Mouse (Mus musculus) lung, embryonic 14.5 days (tissue): ENCODE measurements around the gene Gm8297. TPM values are rescaled to one million over a fixed set of nuclear protein-coding genes. Genes with fewer than 3 reads are reported as not detected.
"Not testable (repeated sequence)": the region's sequence is repeated elsewhere in the genome, so short reads cannot be mapped to it uniquely, and the experiment has no call there.

Experiments
- ATAC-seq: fragments of 200-750 bp; cut with Nextera tagmentation; 2 replicates; pipeline ENCODE4 v1.8.0; 2017; ENCODE audit warnings: mild to moderate bottlenecking, moderate TSS enrichment, moderate library complexity; ENCODE audit not compliant: insufficient read depth
- DNase-seq: peaks from one replicate; pipeline ENCODE4 v3.0.0-alpha.2; 2015
- H3K27ac ChIP-seq: fragments of 300-500 bp; sonication (generic); 2 replicates; pipeline ENCODE4 v1.5.1; 2014; ENCODE audit warnings: low read depth, mild to moderate bottlenecking, moderate library complexity
- H3K27me3 ChIP-seq: fragments of 300-500 bp; sonication (generic); 2 replicates; pipeline ENCODE4 v1.6.1; 2014; ENCODE audit warnings: low read length, control low read depth; ENCODE audit not compliant: insufficient read depth
- H3K36me3 ChIP-seq: fragments of 300-500 bp; sonication (generic); 2 replicates; pipeline ENCODE4 v1.6.1; 2014; ENCODE audit warnings: control low read depth; ENCODE audit not compliant: insufficient read depth
- H3K4me1 ChIP-seq: fragments of 300-500 bp; sonication (generic); 2 replicates; pipeline ENCODE4 v1.6.1; 2014; ENCODE audit warnings: antibody characterized with exemption, control low read depth; ENCODE audit not compliant: insufficient read depth
- H3K4me2 ChIP-seq: fragments of 300-500 bp; sonication (generic); 2 replicates; pipeline ENCODE4 v1.6.1; 2014; ENCODE audit warnings: mild to moderate bottlenecking
- H3K4me3 ChIP-seq: fragments of 300-500 bp; sonication (generic); 2 replicates; pipeline ENCODE4 v1.5.1; 2014; ENCODE audit warnings: low read depth, low read length
- H3K9ac ChIP-seq: fragments of 300-500 bp; sonication (generic); 2 replicates; pipeline ENCODE4 v1.6.1; 2014
- H3K9me3 ChIP-seq: fragments of 300-500 bp; sonication (generic); 2 replicates; pipeline ENCODE4 v1.6.1; 2016; ENCODE audit warnings: low read depth, low read length, control low read depth
- WGBS: fragments of 180-500 bp; shearing (Covaris S2); extraction: QIAGEN DNeasy Blood & Tissue Kit; methylation state at CpG from one replicate; pipeline ENCODE4 v1.1.7; 2014; 5-methylcytosine and 5-hydroxymethylcytosine counted together
- polyA plus RNA-seq: library from polyadenylated mRNA; unstranded; fragments of >200 nt; fragmentation: Nextera tagmentation; extraction: Ambion mirVana; gene quantifications from 2 replicates; pipeline ENCODE4 v1.2.1, GENCODE M21; 2014

Gene Gm8297
- polyA plus RNA-seq: not detected in 2 replicates

- H3K4me3 ChIP-seq, H3K27me3 ChIP-seq, H3K27ac ChIP-seq, H3K4me2 ChIP-seq, H3K4me1 ChIP-seq, H3K9ac ChIP-seq, H3K9me3 ChIP-seq, DNase-seq, ATAC-seq, H3K36me3 ChIP-seq: not testable (repeated sequence)
Measured at GRCm38 (mm10) chr14:4983635-4984034, at the start of gene Gm8297. TSS of gene Gm8297 (plus strand) at chr14:4983935.

GRCm38 (mm10) chr14:5015591-5015990 lies 31.9 kb downstream of the Gm8297 start, which contains the start of gene Gm3298:
TSS of gene Gm3298 (plus strand) at chr14:5015891.
- WGBS: 67% methylated on average over 1 of the region's 2 CpGs

More at GRCm38 (mm10) chr14:5015591-5015990, 31.9 kb downstream of the Gm8297 start, which contains the start of gene Gm3298:
- not testable (repeated sequence) for H3K9me3 ChIP-seq, H3K4me3 ChIP-seq, H3K36me3 ChIP-seq, H3K9ac ChIP-seq, H3K27me3 ChIP-seq, ATAC-seq, H3K27ac ChIP-seq, H3K4me1 ChIP-seq, DNase-seq, H3K4me2 ChIP-seq

Other genes starting within 250 kb of the Gm8297 start
- gene Gm9602, start 207.6 kb upstream of the Gm8297 start, polyA plus RNA-seq: not detected in 2 replicates
- gene Gm3269, start 145.8 kb upstream of the Gm8297 start, polyA plus RNA-seq: not detected in 2 replicates
- 0.42 and 1.0 TPM in 2 replicates for gene Gm3264, start 128.4 kb upstream of the Gm8297 start, polyA plus RNA-seq
- not detected in 2 replicates for gene Gm3278, start 91.5 kb upstream of the Gm8297 start, polyA plus RNA-seq
- gene Gm3298, start 32.0 kb downstream of the Gm8297 start, polyA plus RNA-seq: not detected in 2 replicates
- gene 4930555G01Rik, start 66.7 kb downstream of the Gm8297 start, polyA plus RNA-seq: not detected in 2 replicates
- gene Gm8281, start 87.1 kb downstream of the Gm8297 start, polyA plus RNA-seq: 1.5 and 3.0 TPM in 2 replicates
- not detected in 2 replicates for gene Gm8279, start 147.6 kb downstream of the Gm8297 start, polyA plus RNA-seq
- gene Gm3317, start 180.6 kb downstream of the Gm8297 start, polyA plus RNA-seq: not detected in 2 replicates
- gene Gm8271, start 201.9 kb downstream of the Gm8297 start, polyA plus RNA-seq: not detected in 2 replicates